Mouse (Mus musculus) cerebral cortex, adult 2 months (tissue): ENCODE results near the gene Olfr1387.

Source experiments
- WGBS: fragments of 180-500 bp; shearing (Covaris S2); methylation state at CpG from one replicate; pipeline ENCODE4 v1.1.7; 2018; 5-methylcytosine and 5-hydroxymethylcytosine counted together

The Olfr1387 gene

DNA sequence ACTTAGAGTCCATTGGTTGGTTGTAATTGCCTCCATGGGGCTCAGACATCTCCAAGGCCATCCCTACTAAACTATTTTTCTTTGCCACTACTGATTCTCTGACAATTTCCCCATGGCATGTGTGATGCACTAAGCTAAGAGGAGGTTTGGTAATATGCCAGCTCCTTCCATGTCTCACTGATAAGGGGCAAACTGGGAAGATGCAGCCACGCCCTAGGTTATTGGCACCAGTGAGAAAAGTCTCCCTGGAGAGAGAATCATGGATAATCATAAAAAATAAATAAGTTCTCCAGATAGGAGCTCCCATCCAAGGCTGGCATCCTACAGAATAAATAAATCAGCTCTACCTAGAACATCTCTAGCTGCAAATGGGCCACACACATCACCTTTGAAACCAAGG lies at the start of gene Olfr1387:
TSS of gene Olfr1387 (plus strand) at position 301 of the 400 bp plus-strand sequence.
- 87% methylated on average over 1 of the region's 1 CpGs for WGBS

DNA sequence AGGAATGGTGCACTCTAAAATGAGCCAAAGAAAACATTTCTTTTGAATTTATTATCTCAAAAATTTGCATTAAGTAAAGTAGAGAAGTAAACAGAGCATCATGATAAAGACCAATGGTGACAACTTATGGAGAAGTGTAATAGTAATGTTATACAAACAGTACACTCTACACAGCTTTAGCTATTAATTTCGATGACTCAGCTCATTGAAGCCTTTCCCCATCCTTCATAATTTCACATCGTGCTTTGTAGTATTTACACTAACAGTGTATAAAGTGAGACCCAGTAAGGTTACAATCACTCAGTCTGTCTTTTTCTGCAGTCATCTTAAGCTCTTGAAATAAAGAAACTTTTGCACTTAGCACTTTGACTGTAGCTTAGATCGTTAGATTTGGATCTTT lies 48.4 kb upstream of the Olfr1387 start:
- WGBS = 65% methylated on average over 3 of the region's 3 CpGs

DNA sequence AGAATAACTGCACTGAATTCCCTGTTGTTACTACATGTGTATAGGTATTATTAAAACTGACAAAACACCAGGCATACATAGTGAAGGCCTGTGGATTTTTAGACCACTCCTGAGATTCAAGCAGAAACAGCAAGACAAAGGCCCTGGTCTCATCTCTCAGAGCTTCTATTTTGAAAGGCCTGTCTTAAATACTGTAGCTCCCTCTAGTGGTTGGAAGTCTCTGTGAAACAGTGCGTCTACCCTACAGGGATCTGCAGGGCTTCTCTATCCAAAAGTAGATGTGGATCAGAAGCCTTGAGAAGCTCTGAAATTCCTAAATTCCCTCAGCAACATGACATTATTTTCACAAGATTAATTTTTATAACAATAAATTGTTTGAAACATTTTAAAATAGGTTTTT lies 44.6 kb upstream of the Olfr1387 start:
- whole genome bisulfite sequencing = 34% methylated on average over 1 of the region's 1 CpGs

DNA sequence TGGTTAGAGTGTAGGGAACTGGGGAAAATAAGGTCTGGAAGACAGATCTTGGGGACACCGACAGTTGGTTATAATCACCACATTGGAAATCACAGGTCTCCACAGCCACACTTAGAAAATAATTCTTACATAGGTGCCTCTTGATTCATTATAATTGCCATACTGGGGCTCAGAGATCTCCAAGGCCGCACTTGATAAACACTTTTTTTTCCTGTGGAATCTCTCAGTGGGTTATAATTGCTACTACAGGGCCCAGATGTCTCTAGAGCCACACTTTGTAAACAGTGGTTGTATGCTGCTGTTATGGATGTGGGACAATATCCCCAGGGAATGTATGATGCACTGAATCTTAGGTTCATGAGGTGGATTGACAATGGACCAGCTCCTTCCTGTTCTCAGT lies 32.4 kb upstream of the Olfr1387 start, which contains the start of gene Olfr1389:
TSS of gene Olfr1389 (plus strand) at position 301 of the 400 bp plus-strand sequence.
- WGBS = 84% methylated on average over 2 of the region's 2 CpGs

DNA sequence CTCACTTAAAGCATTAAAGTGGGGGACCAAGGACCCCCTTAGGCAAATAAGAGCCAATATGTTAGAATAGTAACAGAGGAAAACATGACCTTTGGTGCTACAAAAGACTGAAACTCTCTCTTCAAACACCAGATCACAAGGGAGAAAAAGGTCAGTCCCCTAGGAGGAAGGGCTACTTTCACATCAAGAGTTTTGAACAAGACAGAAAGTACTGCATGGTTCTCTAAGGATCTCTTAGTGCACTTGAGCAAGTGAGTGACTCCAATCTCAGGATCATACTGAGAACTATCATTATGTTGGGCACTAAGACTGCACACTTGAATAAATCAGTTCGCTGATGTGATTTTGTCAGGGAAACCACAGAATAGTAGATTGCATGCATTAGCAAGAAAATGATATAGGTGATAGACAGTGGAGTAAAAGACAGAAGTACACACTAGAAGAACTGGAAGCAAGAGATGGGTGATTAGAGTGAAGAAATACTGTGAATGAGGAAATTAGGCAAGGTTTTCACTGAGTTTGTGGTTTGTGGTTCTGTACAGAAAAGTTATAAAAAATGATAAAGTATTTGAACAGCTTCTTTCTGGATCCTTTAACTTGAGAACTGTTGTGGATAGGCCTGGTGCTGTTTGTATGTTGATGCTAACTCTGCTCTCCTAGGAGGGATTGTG lies 29.8 kb upstream of the Olfr1387 start:
- WGBS = 86% methylated on average over 1 of the region's 1 CpGs

DNA sequence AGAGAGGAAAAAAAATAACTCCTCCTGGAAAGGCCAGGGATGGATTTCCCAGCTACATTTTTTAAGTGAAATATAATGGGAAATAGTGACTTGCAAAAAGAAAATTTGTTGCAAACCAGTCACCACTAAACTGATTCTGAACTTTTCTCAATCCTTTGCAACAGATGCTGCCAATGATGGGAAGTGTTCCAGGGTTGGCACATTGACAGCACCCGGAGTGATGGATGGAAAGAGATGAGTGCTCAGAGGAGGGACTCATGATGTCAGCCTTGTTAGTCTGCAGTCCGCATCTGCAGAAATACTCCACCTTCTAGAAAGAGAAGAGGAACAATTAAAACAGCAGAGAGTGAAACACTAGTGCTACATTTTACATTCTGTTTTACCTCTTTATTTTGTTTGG lies 25.5 kb upstream of the Olfr1387 start:
- 54% methylated on average over 2 of the region's 2 CpGs for WGBS

DNA sequence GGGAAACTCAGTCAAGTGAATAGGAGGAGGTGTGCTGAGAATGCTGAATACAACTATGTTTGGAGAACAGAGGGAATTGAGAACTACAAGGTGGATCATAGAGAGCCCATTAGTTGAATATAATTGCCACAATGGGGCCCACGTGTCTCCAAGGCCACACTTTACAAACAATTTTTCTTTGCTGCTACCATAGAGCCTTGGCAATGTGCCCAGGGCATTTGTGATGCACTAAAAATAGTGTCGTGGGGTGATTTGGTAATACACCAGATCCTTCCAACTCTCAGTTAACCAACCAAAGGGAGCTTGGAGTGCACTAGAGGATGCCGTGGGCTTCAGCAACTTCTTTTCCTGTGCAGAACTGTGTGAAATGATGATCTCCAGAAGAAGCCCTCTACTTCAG lies 18.7 kb upstream of the Olfr1387 start, which contains the start of gene Olfr1388:
TSS of gene Olfr1388 (plus strand) at position 214 of the 400 bp plus-strand sequence.
- 34% methylated on average over 3 of the region's 3 CpGs for WGBS

DNA sequence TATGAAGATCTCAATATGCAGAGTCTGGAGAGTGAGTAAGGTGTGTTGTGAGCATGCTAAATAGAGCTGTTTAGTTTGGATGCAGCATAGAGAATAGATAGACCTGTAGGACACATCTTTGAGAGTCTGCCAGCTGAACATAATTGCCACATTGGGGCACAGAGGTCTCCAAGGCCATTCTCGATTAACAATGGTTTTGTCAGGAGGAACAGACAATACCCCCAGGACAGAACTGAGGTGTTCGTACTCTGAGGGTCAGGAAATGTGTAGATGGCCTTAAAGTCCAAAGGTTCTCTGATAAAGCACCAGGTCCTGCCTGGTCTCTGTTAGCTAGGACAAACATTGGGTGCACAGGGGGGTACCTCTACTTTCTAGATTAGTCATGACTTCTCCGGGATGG lies 9.6 kb downstream of the Olfr1387 start, which contains the start of gene Olfr1386:
TSS of gene Olfr1386 (plus strand) at position 301 of the 400 bp plus-strand sequence.
- 89% methylated on average over 3 of the region's 3 CpGs for WGBS

DNA sequence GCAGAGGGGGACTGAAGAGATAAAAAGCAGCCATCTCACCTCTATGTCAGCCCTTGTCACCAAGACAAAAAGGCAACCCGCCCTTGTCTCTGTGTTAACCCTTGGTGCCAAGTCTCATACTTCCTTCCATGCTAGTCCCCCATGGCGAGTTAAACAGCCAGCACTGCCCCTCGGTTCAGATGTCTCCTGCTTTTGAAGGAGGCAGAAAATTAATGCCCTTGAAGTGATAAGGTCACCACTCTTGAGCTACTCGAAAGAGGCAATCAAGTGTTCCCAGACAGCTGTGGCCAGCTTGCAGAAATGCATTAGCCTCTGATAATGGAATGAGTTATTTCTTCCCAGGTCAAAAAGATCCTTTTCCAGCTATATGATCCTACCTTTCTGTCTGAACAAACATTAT lies 30.8 kb downstream of the Olfr1387 start:
- 81% methylated on average over 4 of the region's 4 CpGs for WGBS

DNA sequence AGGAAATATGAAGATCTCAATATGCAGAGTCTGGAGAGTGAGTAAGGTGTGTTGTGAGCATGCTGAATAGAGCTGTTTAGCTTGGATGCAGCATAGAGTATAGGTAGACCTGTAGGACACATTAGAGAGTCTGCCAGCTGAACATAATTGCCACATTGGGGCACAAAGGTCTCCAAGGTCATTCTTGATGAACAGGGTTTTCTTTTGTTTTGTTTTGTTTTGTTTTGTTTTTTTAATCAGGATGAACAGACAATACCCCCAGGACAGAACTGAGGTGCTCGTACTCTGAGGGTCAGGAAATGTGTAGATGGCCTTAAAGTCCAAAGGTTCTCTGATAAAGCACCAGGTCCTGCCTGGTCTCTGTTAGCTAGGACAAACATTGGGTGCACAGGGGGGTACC lies 33.6 kb downstream of the Olfr1387 start, which contains the start of gene Olfr1385:
TSS of gene Olfr1385 (plus strand) at position 301 of the 400 bp plus-strand sequence.
- WGBS = 74% methylated on average over 1 of the region's 1 CpGs
